Comparison of ENCODE assay signal across 32 mouse cellular contexts in genomic region chr11:85505811-85506210, GRCm38 (mm10).
"Had no signal": no experiment of that assay in that cellular context is flagged by ENCODE, and none has a peak within 500 bp of the region (broad histone marks: within the 10 kb centered on the region; RNA-seq: fewer than 3 reads in every experiment).

No protein-coding gene starts in this region.

- H3K27me3 ChIP-seq: limb, embryonic 13.5 days; limb, embryonic 15.5 days; liver, embryonic 12.5 days; liver, embryonic 13.5 days; liver, embryonic 15.5 days; lung, embryonic 15.5 days; megakaryocyte, embryonic 14.5 days; midbrain, embryonic 12.5 days; midbrain, embryonic 13.5 days; midbrain, embryonic 15.5 days; neural tube, embryonic 12.5 days had no signal

- H3K4me3 ChIP-seq: limb, embryonic 10.5 days; limb, embryonic 12.5 days; limb, embryonic 13.5 days; limb, embryonic 15.5 days; liver, embryonic 12.5 days; liver, embryonic 13.5 days; liver, embryonic 15.5 days; lung, embryonic 15.5 days; megakaryocyte, embryonic 14.5 days; midbrain, embryonic 10.5 days; midbrain, embryonic 12.5 days; midbrain, embryonic 13.5 days; midbrain, embryonic 15.5 days; myocyte; neural tube, embryonic 12.5 days had no signal

- H3K4me1 ChIP-seq: limb, embryonic 10.5 days; limb, embryonic 12.5 days; limb, embryonic 13.5 days; limb, embryonic 15.5 days; liver, embryonic 12.5 days; liver, embryonic 13.5 days; liver, embryonic 15.5 days; lung, embryonic 15.5 days; midbrain, embryonic 15.5 days had no signal

- H3K9ac ChIP-seq: limb, embryonic 12.5 days; limb, embryonic 13.5 days; limb, embryonic 15.5 days; liver, embryonic 12.5 days; liver, embryonic 13.5 days; liver, embryonic 14.5 days; liver, embryonic 15.5 days; liver, postnatal 0 days; lung, embryonic 14.5 days; lung, embryonic 15.5 days; midbrain, embryonic 12.5 days; midbrain, embryonic 13.5 days; midbrain, embryonic 15.5 days; neural tube, embryonic 12.5 days had no signal

- H3K9me3 ChIP-seq: limb, embryonic 10.5 days; limb, embryonic 12.5 days; limb, embryonic 13.5 days; limb, embryonic 15.5 days; liver, embryonic 12.5 days; liver, embryonic 13.5 days; liver, embryonic 15.5 days; lung, embryonic 15.5 days; megakaryocyte, embryonic 14.5 days; midbrain, embryonic 10.5 days; midbrain, embryonic 12.5 days; midbrain, embryonic 13.5 days; midbrain, embryonic 15.5 days; neural tube, embryonic 12.5 days had no signal

- H3K36me3 ChIP-seq: limb, embryonic 10.5 days; limb, embryonic 12.5 days; limb, embryonic 13.5 days; limb, embryonic 15.5 days; liver, embryonic 12.5 days; liver, embryonic 13.5 days; liver, embryonic 15.5 days; lung, embryonic 15.5 days; midbrain, embryonic 10.5 days; midbrain, embryonic 12.5 days; midbrain, embryonic 13.5 days; midbrain, embryonic 15.5 days; neural tube, embryonic 12.5 days had no signal

- ATAC-seq: liver, embryonic 12.5 days; liver, postnatal 0 days; lung, postnatal 0 days; midbrain, embryonic 13.5 days; midbrain, embryonic 15.5 days; midbrain, embryonic 16.5 days had no signal

- H3K27ac ChIP-seq: limb, embryonic 10.5 days; limb, embryonic 12.5 days; limb, embryonic 13.5 days; limb, embryonic 15.5 days; liver, embryonic 12.5 days; liver, embryonic 13.5 days; liver, embryonic 14.5 days; liver, embryonic 15.5 days; lung, embryonic 15.5 days; macrophage; midbrain, embryonic 10.5 days; midbrain, embryonic 12.5 days; midbrain, embryonic 13.5 days; midbrain, embryonic 15.5 days; neural tube, embryonic 12.5 days had no signal

- H3K4me2 ChIP-seq: limb, embryonic 12.5 days; limb, embryonic 13.5 days; limb, embryonic 15.5 days; liver, embryonic 11.5 days; liver, embryonic 12.5 days; liver, embryonic 13.5 days; liver, embryonic 15.5 days; lung, embryonic 14.5 days; lung, embryonic 15.5 days; midbrain, embryonic 11.5 days; midbrain, embryonic 12.5 days; midbrain, embryonic 13.5 days; midbrain, embryonic 15.5 days; neural tube, embryonic 12.5 days had no signal

- DNase-seq: left cerebral cortex, postnatal 4 days; liver; liver, embryonic 13.5 days; liver, postnatal 0 days; lung, adult 18-20 months; lung, adult 2 months; lung, embryonic 14.5 days; lung, postnatal 10 days; lung, postnatal 14 days; lung, postnatal 36 days; lung, postnatal 4 days; midbrain, embryonic 14.5 days had no signal
